Mouse (Mus musculus) adipocyte (in vitro differentiated cells): ENCODE measurements at regions not wholly inside any gene's neighbourhood (a gene's known extent, or its start where the extent isn't known, plus 50 kb on each side); places are given as distances from the start of the nearest gene placed in this dataset.

Source experiments
- DNase-seq: peaks from one replicate; pipeline ENCODE4 v3.0.0-alpha.2; 2016; ENCODE audit warnings: low spot score

DNA sequence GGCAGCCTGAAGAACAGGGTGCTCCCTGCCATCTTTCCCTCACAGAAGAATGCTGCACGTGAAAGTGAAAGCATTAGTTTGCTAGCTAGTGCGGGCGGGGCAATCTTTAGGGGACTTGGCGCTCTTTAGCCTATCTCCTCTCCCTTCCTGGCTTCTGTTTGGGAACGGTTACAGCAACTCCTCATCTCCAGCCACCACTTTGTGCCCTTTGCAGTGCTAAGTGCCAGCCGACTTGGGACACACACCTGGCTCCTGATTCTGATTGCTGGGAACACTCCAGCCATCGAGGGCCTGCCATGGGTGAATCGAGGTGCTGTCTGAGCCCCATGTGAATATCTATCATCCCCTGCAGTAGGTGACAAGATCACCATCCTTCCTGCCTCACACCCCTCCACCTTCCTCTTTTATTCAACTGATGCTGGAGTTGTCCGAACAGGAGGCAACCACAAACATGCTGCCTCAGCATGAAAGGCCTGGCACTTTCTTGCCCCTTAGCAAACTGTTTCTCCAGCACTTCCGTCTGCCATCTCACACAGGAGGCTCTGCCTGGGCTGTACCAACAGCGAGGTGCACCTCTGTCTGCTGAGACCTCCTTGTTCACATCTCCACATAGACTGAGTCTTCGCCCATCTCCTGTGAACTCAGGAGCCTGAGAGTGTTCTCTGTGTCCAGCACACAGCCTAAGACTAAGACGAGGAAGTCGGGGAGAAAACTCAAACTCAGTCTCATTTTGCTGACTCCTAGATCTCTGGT lies 66.2 kb upstream of the Glrp1 start:
- no peak for DNase-seq

DNA sequence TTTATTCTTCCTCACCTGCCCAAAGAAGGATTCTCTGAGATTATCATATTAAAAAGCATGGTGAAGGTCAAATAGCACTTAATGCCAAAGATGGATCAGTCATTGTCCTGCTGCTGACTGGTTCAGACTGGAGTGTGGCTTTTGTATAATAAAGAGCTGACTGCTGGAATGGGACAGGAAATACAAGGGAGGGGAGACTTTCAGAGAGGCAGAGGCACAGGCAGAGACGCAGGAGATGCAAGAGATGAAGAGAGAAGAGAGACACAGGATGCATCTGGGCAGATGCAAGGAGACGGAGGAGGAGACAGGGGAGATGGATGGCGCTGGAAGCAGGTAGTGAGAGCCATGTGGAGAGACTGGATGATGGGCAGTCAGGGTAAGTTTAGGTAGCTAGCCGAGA lies 65.4 kb upstream of the Glrp1 start:
- no peak for DNase-seq

DNA sequence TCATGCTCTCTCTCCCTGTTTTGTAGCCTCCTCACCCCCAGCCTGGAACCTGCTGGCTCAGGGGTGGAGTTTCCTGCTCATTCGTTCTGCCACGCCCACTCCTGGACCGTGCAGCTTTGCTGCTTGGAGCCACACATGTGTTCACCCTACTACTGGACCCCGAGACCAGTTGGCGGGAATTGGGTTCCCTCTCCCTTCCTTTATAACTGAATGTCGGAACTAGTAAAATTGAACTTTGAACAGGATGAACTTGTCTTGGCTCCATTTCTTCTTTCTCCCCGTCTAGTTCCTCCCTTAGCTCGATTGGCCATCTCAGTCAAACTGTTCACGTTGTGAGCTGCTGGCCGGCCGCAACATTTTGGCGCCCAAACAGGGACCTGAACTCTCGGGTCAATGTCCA lies 62.3 kb upstream of the Glrp1 start:
- no peak for DNase-seq

DNA sequence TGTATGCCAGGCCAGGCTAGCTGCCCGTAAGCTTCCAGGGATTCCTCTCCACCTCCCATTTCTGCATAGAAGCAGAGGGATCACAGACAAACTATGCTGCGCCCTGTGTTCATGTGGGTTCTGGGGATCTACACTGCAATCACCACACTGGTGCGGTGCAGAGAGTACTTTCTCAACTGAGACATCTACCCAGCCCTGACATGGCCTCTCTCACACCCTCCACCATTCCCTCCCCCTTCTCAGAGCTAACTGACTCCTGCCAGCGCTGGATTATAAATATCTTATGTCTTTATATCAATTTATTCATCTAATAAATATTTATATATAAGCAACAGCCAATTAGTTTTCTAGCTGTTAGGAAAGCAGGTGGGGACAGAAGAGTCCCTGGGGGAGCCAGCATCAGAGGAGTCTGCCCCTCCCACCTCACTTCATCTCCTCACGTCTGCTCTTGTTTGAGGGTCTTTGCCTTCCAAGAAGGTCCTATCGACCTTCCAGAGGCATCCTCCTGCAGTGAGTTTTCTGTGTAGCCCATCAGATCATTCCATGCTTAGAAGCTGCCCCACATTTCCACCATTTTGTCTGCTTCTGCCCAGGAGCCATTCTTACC lies 58.7 kb upstream of the Glrp1 start:
- no peak for DNase-seq

DNA sequence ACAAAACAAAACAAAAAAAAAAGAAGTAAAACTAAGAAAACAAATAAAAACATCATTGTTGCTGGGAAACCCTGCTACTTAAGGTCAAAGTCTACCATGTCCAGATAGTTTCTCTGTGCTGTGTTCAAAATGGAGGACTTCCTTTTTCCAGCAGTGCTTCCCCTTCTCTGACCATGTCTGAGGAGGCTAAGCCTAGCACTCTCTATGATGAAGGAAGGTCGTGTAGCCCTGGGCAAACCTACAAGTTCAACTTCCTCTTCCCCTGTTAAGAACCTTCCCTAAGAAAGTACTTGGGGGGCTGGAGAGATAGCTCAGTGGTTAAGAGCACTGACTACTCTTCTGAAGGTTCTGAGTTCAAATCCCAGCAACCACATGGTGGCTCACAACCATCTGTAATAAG lies 57.3 kb upstream of the Glrp1 start:
- DNase-seq, result no peak

DNA sequence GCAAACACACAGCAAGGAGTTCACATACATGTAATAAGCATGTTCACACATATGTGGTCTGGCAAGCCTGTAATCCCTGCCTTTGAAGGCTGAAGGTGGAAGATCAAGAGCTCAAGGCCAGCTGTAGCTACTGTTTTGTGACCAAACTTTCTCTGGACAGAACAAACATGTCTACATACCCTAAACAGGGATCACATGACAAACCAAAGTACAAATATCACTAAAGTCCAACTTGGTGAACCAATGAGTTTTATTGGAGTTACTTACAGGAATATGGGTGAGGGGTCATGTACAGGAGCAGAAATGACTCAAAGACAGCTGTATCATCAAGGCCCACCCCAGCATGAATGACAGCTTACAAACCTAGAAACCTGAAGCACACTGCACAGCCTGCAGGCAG lies 56.6 kb upstream of the Glrp1 start:
- DNase-seq, result no peak

DNA sequence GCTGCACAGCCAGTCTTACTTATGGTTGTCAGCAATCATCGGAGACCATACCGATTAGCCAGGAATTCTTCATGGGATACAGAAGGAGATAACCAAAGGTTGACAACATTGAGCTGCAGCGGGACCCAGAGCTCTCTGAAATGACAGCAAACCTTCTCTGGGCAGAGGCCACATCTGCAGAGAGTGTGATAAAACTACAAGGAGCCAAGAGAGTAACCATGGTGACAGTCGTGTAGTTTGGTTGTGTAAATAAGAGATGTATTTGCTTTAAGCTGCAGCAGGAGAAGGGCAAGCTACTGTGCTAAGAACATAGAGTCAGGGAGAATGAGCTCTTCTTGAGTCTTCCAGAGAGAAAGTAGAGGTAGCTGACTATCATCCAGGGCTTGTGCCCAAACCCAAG lies 55.0 kb upstream of the Glrp1 start:
- DNase-seq, result no peak

DNA sequence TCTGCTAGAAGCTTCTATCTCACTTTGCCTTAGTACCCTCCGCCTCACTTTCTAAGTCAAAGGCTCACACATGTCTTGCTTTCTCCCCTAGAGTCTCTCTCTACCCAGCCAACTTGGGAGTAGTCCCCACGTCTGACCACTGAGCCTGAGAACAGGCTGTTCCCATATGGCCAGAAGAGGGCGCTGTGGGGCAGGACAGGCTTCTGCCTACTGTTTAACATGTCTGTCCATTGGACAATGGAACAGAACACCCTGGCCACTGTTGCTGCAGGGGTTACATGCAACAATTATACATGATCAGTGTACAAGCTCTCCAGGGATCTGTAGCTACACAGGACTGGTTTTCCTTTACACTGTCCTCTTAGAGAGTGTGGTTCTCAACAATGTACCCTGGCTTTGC lies 52.5 kb upstream of the Glrp1 start:
- DNase-seq, result peak; percentile 50

DNA sequence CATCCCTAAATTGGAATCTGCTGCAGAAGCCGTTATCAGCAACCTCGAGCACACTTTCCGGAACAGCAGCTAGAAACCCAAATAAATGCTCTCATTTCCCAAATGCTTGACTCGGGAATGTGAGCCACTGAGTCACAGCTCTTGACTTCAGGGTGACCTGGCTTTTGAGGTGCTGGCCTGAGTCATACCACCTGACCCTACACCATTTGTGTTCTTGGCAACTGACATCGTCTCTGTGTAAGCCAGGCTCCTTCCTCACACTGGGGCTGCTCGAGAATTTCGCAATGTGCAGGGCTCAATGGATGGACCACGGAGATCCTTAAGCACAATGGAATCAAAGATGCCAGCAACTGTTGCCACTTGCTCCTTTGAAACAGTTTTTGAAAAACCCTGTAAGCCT lies 50.9 kb upstream of the Glrp1 start:
- no peak for DNase-seq
